Comparison of ENCODE assay signal across 25 mouse cellular contexts in the genomic region with DNA sequence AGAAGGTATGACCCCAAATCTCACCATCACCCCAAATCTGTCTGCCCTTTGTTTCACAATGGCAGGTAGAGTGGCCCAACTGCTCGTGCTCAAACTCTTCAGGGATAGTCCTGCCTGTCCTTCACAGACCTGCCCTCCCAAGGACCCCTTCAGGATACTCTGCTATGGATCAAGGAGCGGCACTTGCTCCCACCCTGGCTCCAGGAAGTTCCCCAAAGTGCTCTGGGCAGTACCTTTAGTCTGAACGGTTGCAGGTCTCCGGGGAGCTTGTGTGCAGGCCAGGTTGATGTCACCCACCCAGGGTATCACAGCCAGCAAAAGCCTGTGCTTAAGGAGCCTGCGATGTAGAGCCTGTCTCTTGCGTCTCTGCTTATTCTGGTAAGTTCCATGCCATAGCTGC.
"Had no signal": no experiment of that assay in that cellular context is flagged by ENCODE, and none has a peak within 500 bp of the region (broad histone marks: within the 10 kb centered on the region; RNA-seq: fewer than 3 reads in every experiment).

No protein-coding gene starts in this region.

- DNase-seq: cerebellum, adult 2 months; cerebellum, adult 8-10 months; cerebellum, adult 9-10 months; cerebellum, adult 9-11 months; cerebellum, postnatal 10 days; cerebellum, postnatal 14 days; cerebellum, postnatal 25 days; cerebellum, postnatal 36 days; embryo, embryonic 11 days; forebrain, postnatal 0 days; gastrocnemius, adult 2 months; gastrocnemius, postnatal 10 days; gastrocnemius, postnatal 14 days; gastrocnemius, postnatal 25 days; gastrocnemius, postnatal 36 days had no signal

- H3K4me3 ChIP-seq: embryonic facial prominence, embryonic 10.5 days; embryonic facial prominence, embryonic 12.5 days; embryonic facial prominence, embryonic 13.5 days; embryonic facial prominence, embryonic 15.5 days; erythroblast, embryonic 14.5 days; forebrain, embryonic 10.5 days; forebrain, embryonic 12.5 days; forebrain, embryonic 13.5 days; forebrain, embryonic 15.5 days; gastrocnemius, adult 2 months; heart, embryonic 10.5 days had no signal

- H3K27ac ChIP-seq: embryonic facial prominence, embryonic 10.5 days; embryonic facial prominence, embryonic 12.5 days; embryonic facial prominence, embryonic 13.5 days; embryonic facial prominence, embryonic 15.5 days; forebrain, embryonic 10.5 days; forebrain, embryonic 12.5 days; forebrain, embryonic 13.5 days; forebrain, embryonic 15.5 days; gastrocnemius, adult 2 months; heart, embryonic 10.5 days had no signal

- H3K4me1 ChIP-seq: embryonic facial prominence, embryonic 10.5 days; embryonic facial prominence, embryonic 12.5 days; embryonic facial prominence, embryonic 13.5 days; forebrain, embryonic 10.5 days; forebrain, embryonic 12.5 days; forebrain, embryonic 13.5 days; forebrain, embryonic 15.5 days had no signal

- H3K27me3 ChIP-seq: embryonic facial prominence, embryonic 12.5 days; embryonic facial prominence, embryonic 13.5 days; embryonic facial prominence, embryonic 15.5 days; forebrain, embryonic 12.5 days; forebrain, embryonic 13.5 days; forebrain, embryonic 15.5 days had no signal

- H3K9ac ChIP-seq: embryonic facial prominence, embryonic 12.5 days; embryonic facial prominence, embryonic 13.5 days; embryonic facial prominence, embryonic 15.5 days; forebrain, embryonic 12.5 days; forebrain, embryonic 13.5 days; forebrain, embryonic 15.5 days; forebrain, postnatal 0 days had no signal
